Mouse (Mus musculus) forebrain, postnatal 0 days (tissue): Measurements from ENCODE around the gene Cgas. TPM values are rescaled to one million over a fixed set of nuclear protein-coding genes. Genes with fewer than 3 reads are reported as not detected.

Source experiments
- ATAC-seq: fragments of 200-750 bp; cut with Nextera tagmentation; 2 replicates; pipeline ENCODE4 v1.8.0; 2017; ENCODE audit warnings: mild to moderate bottlenecking, moderate library complexity
- DNase-seq: peaks from one replicate; pipeline ENCODE4 v3.0.0-alpha.2; 2015
- H3K27ac ChIP-seq: fragments of 300-500 bp; sonication (generic); 2 replicates; pipeline ENCODE4 v1.5.1; 2014; ENCODE audit warnings: low read depth, mild to moderate bottlenecking, antibody characterized with exemption, low read length, moderate library complexity, mixed read lengths
- H3K27me3 ChIP-seq: fragments of 300-500 bp; sonication (generic); 2 replicates; pipeline ENCODE4 v1.6.1; 2014; ENCODE audit warnings: mild to moderate bottlenecking, low read length, mixed read lengths; ENCODE audit not compliant: insufficient read depth
- H3K36me3 ChIP-seq: fragments of 300-500 bp; sonication (generic); 2 replicates; pipeline ENCODE4 v1.6.1; 2014; ENCODE audit warnings: mild to moderate bottlenecking, moderate library complexity; ENCODE audit not compliant: insufficient read depth
- H3K4me1 ChIP-seq: fragments of 300-500 bp; sonication (generic); 2 replicates; pipeline ENCODE4 v1.6.1; 2014; ENCODE audit warnings: antibody characterized with exemption; ENCODE audit not compliant: insufficient read depth
- H3K4me2 ChIP-seq: fragments of 300-500 bp; sonication (generic); 2 replicates; pipeline ENCODE4 v1.6.1; 2014; ENCODE audit warnings: low read depth, mild to moderate bottlenecking, moderate library complexity
- H3K4me3 ChIP-seq: fragments of 300-500 bp; sonication (generic); 2 replicates; pipeline ENCODE4 v1.5.1; 2014; ENCODE audit warnings: low read depth, low read length, mixed read lengths
- H3K9ac ChIP-seq: fragments of 300-500 bp; sonication (generic); 2 replicates; pipeline ENCODE4 v1.6.1; 2014; ENCODE audit warnings: mild to moderate bottlenecking
- H3K9me3 ChIP-seq: fragments of 300-500 bp; sonication (generic); 2 replicates; pipeline ENCODE4 v1.6.1; 2016; ENCODE audit warnings: low read length
- CTCF ChIP-seq: sonication (generic); IDR thresholded peaks from 2 replicates; pipeline ENCODE4 v1.5.1; 2016; ENCODE audit warnings: antibody characterized with exemption, control low read depth, low read depth
- WGBS: fragments of 180-500 bp; shearing (Covaris S2); extraction: QIAGEN DNeasy Blood & Tissue Kit; methylation state at CpG from one replicate; pipeline ENCODE4 v1.1.7; 2014; 5-methylcytosine and 5-hydroxymethylcytosine counted together
- polyA plus RNA-seq: library from polyadenylated mRNA; unstranded; fragments of >200 nt; fragmentation: Nextera tagmentation; extraction: Ambion mirVana; gene quantifications from 2 replicates; pipeline ENCODE4 v1.2.1, GENCODE M21; 2015
- total RNA-seq: library from RNA; depleted of rRNA; stranded (reverse); fragments of >200 nt; gene quantifications from 2 replicates; pipeline ENCODE4 v1.2.3, GENCODE M21; 2014

The Cgas gene
- total and polyA plus RNA-seq, 2 experiments from 2014 or later: 0.47 to 0.90 TPM

DNA sequence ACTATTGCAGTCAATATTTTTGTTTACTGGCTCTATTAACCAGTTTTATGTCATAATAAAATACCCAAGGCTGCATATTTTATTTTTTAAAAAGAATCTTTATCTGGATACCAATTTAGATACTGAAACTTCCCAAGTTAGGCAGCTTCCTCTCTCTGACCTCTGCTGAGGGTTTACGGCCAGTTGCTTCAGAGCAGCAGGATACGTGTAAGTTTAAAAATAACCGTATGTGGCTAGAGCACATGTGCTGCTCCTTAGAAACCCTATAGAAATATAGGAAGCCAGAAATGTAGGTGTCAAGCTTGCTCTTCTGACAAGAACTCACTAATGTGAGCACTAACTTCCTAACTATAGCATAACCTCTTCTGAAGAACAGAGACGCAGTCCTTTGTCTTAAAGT is 20.3 kb upstream of the Cgas start:
- 95% methylated on average over 4 of the region's 4 CpGs for WGBS
- peaks cover 67% of the 10 kb centered on the region for H3K36me3 ChIP-seq

DNA sequence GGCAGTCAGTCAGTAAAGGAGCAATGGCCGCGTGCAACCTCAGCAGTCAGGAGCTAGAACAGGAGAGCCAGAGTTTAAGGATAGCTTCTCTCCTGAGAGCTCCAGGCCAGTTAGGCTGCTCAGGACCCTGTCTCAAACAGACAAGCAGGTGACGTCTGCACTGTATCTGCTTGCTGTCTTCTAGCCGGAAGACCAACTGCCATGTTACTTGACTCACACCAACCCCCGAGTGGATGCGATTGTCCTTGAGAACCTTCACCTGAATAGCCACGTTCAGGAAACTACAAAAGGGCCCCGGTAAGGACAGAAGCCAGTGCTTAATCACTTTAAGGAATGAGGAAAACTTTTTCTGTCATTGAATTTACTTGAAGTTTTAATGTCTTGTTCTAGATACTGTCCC is 14.0 kb upstream of the Cgas start:
- peaks cover 48% of the 10 kb centered on the region for H3K36me3 ChIP-seq
- no peak overlapping the region for H3K27ac ChIP-seq
- no peak for ATAC-seq
- H3K4me1 ChIP-seq: no peaks in the 10 kb centered on the region
- TF ChIP-seq CTCF: no peak
- H3K4me2 ChIP-seq: no peak overlapping the region
- no peak for DNase-seq
- H3K27me3 ChIP-seq: no peaks in the 10 kb centered on the region
- H3K4me3 ChIP-seq: no peak overlapping the region
- no peak overlapping the region for H3K9ac ChIP-seq
- 95% methylated on average over 8 of the region's 8 CpGs for WGBS
- no peaks in the 10 kb centered on the region for H3K9me3 ChIP-seq

More for the DNA sequence above, 20.3 kb upstream of the Cgas start:
- Histone ChIP-seq H3K9me3 (no peaks in the 10 kb centered on the region), H3K4me1 (no peaks in the 10 kb centered on the region), H3K9ac (no peak overlapping the region), H3K4me2 (no peak overlapping the region), H3K4me3 (no peak overlapping the region), H3K27me3 (no peaks in the 10 kb centered on the region), H3K27ac (no peak overlapping the region)
- TF ChIP-seq CTCF: no peak
- ATAC-seq (no peak), DNase-seq (no peak)

DNA sequence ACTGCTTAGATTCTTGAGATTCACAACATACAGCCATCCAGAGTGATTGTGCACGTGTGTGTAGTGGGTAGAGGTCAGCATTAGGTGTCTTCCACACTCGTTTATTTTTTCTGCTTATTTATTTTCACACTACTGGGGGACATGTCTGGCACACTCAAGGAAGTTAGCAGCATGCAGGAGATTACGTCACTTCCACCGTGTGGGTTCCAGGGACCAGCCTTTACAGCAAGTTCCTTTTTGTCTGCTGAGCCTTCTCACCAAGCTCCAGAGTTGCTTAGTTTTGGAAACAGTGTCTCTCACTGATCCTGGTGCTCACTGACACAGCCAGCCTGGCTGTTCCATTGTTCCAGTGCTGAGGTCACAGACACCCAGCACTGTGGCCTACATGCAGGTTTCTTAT is 8.3 kb upstream of the Cgas start:
- H3K36me3 ChIP-seq: peaks cover 18% of the 10 kb centered on the region
- no peak for DNase-seq

DNA sequence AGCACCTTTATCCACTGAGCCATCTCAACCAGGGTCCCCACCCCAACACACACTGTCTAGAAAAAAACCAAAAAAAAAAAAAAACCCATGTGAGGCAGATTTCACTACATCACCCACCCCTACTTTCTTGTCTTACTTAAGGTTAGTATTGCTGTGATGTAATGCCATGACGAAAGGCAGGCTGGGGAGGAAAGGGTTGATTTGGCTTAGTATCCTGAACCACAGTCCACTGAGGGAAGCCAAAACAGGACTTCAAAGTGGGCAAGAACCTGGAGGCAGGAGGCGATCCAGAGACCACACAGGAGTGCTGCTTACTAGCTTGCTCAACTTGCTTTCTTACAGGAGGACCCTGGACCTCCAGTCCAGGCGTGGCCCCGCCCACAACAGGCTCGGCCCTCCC is 7.4 kb upstream of the Cgas start:
- H3K36me3 ChIP-seq: peaks cover 18% of the 10 kb centered on the region
- H3K27me3 ChIP-seq: peaks cover 11% of the 10 kb centered on the region; the same call in 1 of the 2 replicates
- no peak overlapping the region for H3K9ac ChIP-seq
- H3K4me1 ChIP-seq: peaks cover 12% of the 10 kb centered on the region
- TF ChIP-seq CTCF: no peak
- ATAC-seq (no peak), DNase-seq (no peak)
- H3K4me2 ChIP-seq: no peak overlapping the region
- H3K4me3 ChIP-seq: no peak overlapping the region
- H3K27ac ChIP-seq: no peak overlapping the region
- 67% methylated on average over 5 of the region's 5 CpGs for WGBS
- H3K9me3 ChIP-seq: no peaks in the 10 kb centered on the region

More for the DNA sequence above, 8.3 kb upstream of the Cgas start:
- 85% methylated on average over 4 of the region's 4 CpGs for WGBS
- Histone ChIP-seq H3K4me2 (no peak overlapping the region), H3K4me3 (no peak overlapping the region), H3K4me1 (peaks cover 12% of the 10 kb centered on the region), H3K9ac (no peak overlapping the region), H3K27ac (no peak overlapping the region), H3K27me3 (0 out of 2 replicates have a peak, but pooled peaks cover under 1% of the 10 kb centered on the region), H3K9me3 (no peaks in the 10 kb centered on the region)
- no peak for TF ChIP-seq CTCF
- no peak for ATAC-seq

DNA sequence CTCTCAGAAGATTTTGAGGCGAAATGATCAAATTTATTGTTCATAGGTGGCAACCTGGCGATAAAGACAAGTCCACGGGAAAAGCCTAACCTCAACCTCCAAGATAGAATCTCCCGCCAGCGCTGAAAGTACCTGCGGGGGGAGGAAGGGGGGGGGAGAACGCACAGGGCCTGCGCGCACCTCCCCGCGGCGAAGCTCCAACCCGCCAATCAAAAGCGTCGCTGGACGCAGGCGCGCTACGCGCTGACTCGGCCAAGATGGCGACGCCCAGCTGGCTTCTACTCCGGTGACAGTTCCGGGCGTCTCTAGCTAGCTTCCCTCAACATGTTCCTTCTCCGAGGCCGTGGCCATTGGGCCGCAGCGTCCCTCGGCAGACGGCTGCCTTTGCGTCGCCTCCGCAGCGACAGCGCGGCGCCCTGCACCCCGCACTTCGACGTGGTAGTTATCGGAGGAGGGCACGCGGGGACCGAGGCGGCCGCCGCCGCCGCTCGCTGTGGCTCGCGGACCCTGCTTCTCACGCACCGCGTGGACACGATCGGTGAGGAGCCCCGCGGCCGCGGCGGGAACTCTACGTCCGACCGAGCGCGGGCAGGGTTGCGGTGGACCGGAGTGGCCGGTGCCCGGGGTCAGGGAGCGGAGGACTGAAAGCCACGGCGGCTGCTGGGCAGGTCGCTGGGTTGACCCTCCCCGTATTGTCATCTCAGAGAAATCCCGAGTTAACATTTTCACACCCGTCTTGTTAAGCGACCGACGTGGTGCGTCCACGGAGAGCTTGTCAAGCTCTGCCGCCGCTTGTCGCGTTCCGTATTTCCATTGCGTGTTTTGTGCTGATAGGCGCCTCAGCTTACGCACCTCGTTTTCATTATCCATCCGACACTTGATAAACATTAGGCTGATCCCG is 5.2 kb upstream of the Cgas start, which contains the start of the genes Mto1 and Gm17324:
Gene Mto1, plus strand, starts transcription at position 236 of the 901 bp plus-strand sequence.
Gene Gm17324, minus strand, starts transcription at position 814 of the 901 bp plus-strand sequence.
- Histone ChIP-seq H3K9me3 (no peaks in the 10 kb centered on the region), H3K4me3 (peak within 1 kb of the TSS; percentile 99), H3K9ac (peak within 1 kb of the TSS; percentile 91), H3K4me1 (peaks cover 12% of the 10 kb centered on the region), H3K4me2 (peak within 1 kb of the TSS; percentile 62), H3K27me3 (peaks cover 28% of the 10 kb centered on the region), H3K36me3 (peaks cover 8% of the 10 kb centered on the region), H3K27ac (peak within 1 kb of the TSS; percentile 96)
- peak; percentile 97 for DNase-seq
- ATAC-seq: peak; percentile 97
- no peak for TF ChIP-seq CTCF
- WGBS: under 1% methylated on average over 92 of the region's 96 CpGs

DNA sequence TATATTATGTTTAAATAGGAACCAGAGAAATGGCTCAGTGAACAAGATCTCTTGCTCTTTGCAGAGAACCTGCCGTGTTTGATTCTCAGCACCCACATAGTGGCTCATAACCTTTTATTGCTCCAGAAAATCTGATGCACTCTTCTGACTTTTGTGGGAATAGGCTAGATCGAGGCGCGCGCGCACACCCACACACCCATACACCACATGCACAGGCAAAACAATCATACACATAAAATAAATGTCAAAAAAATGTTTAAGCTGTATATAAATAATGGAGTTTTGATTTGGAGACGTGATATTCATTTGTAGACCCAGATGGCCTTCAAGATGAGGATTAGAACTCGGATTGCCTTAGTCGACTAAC is 4.6 kb upstream of the Cgas start:
- WGBS: 28% methylated on average over 9 of the region's 9 CpGs
- Histone ChIP-seq H3K4me2 (peak overlapping the region; percentile 62), H3K27me3 (peaks cover 35% of the 10 kb centered on the region), H3K4me3 (peak overlapping the region; percentile 99), H3K9ac (peak overlapping the region; percentile 91), H3K9me3 (no peaks in the 10 kb centered on the region), H3K27ac (peak overlapping the region; percentile 96; the same call in 1 of the 2 replicates), H3K4me1 (peaks cover 12% of the 10 kb centered on the region), H3K36me3 (peaks cover 6% of the 10 kb centered on the region; the same call in 1 of the 2 replicates)
- DNase-seq (no peak), ATAC-seq (peak; percentile 28)
- no peak for TF ChIP-seq CTCF

DNA sequence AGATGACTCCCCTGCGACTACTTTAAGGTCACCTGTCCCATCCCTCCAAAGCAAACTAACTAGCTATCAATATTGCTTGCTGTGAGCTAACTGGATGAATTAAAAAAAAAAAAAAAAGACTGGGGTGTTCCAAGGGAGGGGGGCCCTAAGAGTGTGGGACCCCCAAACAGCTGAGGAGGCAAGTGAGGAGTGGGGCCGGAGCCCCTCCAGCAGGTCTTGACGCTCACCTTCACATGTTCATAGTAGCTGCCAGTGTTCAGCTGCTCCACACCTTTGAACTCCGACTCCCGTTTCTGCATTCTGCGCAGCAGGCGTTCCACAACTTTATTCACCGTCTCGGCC is 829 bp downstream of the Cgas start:
- peak overlapping the region; percentile 67 for H3K4me2 ChIP-seq
- ATAC-seq (no peak), DNase-seq (no peak)
- H3K9ac ChIP-seq: peak overlapping the region; percentile 28; the same call in 1 of the 2 replicates
- no peaks in the 10 kb centered on the region for H3K9me3 ChIP-seq
- H3K36me3 ChIP-seq: no peaks in the 10 kb centered on the region
- no peak for TF ChIP-seq CTCF
- H3K4me3 ChIP-seq: peak overlapping the region; percentile 40
- H3K27ac ChIP-seq: no peak overlapping the region
- peaks cover 60% of the 10 kb centered on the region for H3K27me3 ChIP-seq
- 3% methylated on average over 9 of the region's 9 CpGs for WGBS
- no peaks in the 10 kb centered on the region for H3K4me1 ChIP-seq
